10 mouse cellular contexts compared by ENCODE assay signal in genomic region chr7:71531496-71531895, GRCm38 (mm10).
DNase-seq lines count a peak whose midpoint lies in the region; ATAC-seq and TF ChIP-seq lines count a peak whose summit lies in the region.
"Had no signal": no experiment of that assay in that cellular context is flagged by ENCODE, and none has a peak within 500 bp of the region (broad histone marks: within the 10 kb centered on the region; RNA-seq: fewer than 3 reads in every experiment).

No protein-coding gene starts in this region.

- no peaks in the 10 kb centered on the region for H3K36me3 ChIP-seq in liver, embryonic 12.5 days
- H3K36me3 ChIP-seq in hindbrain, postnatal 0 days (ENCODE audit: insufficient read depth, low read length), result no peaks in the 10 kb centered on the region

- H3K4me2 ChIP-seq in liver, embryonic 12.5 days, result no peak overlapping the region
- H3K4me2 ChIP-seq in hindbrain, postnatal 0 days (ENCODE audit: low read depth, low read length), result no peak overlapping the region

- WGBS in liver, embryonic 12.5 days (ENCODE audit: insufficient replicate concordance), result 32% methylated on average over 6 of the region's 6 CpGs
- 64% methylated on average over 6 of the region's 6 CpGs for WGBS in hindbrain, postnatal 0 days

- H3K4me1 ChIP-seq in liver, embryonic 12.5 days, result no peaks in the 10 kb centered on the region
- no peaks in the 10 kb centered on the region for H3K4me1 ChIP-seq in hindbrain, postnatal 0 days (ENCODE audit: insufficient read depth, low read length)

- DNase-seq in liver, result peak; percentile 5
- DNase-seq in heart, adult 9 months (ENCODE audit: low spot score in 2 of 2), result peak; percentile 63 to 69
- DNase-seq in kidney, postnatal 10 days, result peak; percentile 44
- peak; percentile 51 for DNase-seq in lung, postnatal 36 days
- DNase-seq in layer of hippocampus, adult 2 months (ENCODE audit: low spot score in 2 of 2), result no peak
- no peak for DNase-seq in cerebellum, adult 11 months
- no peak for DNase-seq in hindbrain, postnatal 0 days (ENCODE audit: low spot score)
- DNase-seq: cerebellum, postnatal 14 days; thymus, postnatal 14 days had no signal

- H3K4me3 ChIP-seq in liver, embryonic 12.5 days, result no peak overlapping the region
- H3K4me3 ChIP-seq in layer of hippocampus, adult 2 months, result no peak overlapping the region
- no peak overlapping the region for H3K4me3 ChIP-seq in hindbrain, postnatal 0 days (ENCODE audit: low read length)

- no peaks in the 10 kb centered on the region for H3K27me3 ChIP-seq in liver, embryonic 12.5 days (replicated peaks)
- H3K27me3 ChIP-seq in hindbrain, postnatal 0 days (ENCODE audit: insufficient read depth, low read length), result no peaks in the 10 kb centered on the region

- H3K9me3 ChIP-seq in liver, embryonic 12.5 days (replicated peaks), result no peaks in the 10 kb centered on the region
- no peaks in the 10 kb centered on the region for H3K9me3 ChIP-seq in hindbrain, postnatal 0 days (ENCODE audit: low read length)

- no peak overlapping the region for H3K27ac ChIP-seq in liver, embryonic 12.5 days
- H3K27ac ChIP-seq in layer of hippocampus, adult 2 months, result no peak overlapping the region
- no peak overlapping the region for H3K27ac ChIP-seq in hindbrain, postnatal 0 days

- H3K9ac ChIP-seq in liver, embryonic 12.5 days, result no peak overlapping the region
- no peak overlapping the region for H3K9ac ChIP-seq in hindbrain, postnatal 0 days (replicated peaks; ENCODE audit: low read length)

- no peak for TF ChIP-seq CTCF in layer of hippocampus, adult 2 months (conservative IDR thresholded peaks at IDR 0.05)
- TF ChIP-seq CTCF in hindbrain, postnatal 0 days (IDR thresholded peaks at IDR 0.05; ENCODE audit: low read depth), result no peak

- no peak for ATAC-seq in liver, embryonic 12.5 days
- no peak for ATAC-seq in hindbrain, postnatal 0 days

Comparison
In these comparisons a context has a peak if more than half of its experiments do, and no peak if none do; other contexts are left out.
1. DNase-seq: peak in liver (single experiment), heart, adult 9 months (2 of 2), kidney, postnatal 10 days (single experiment) and lung, postnatal 36 days (single experiment); none in layer of hippocampus, adult 2 months (0 of 2), cerebellum, adult 11 months (single experiment) and hindbrain, postnatal 0 days (single experiment).